Mouse (Mus musculus): ENCODE results near the gene Cep19.

DNA sequence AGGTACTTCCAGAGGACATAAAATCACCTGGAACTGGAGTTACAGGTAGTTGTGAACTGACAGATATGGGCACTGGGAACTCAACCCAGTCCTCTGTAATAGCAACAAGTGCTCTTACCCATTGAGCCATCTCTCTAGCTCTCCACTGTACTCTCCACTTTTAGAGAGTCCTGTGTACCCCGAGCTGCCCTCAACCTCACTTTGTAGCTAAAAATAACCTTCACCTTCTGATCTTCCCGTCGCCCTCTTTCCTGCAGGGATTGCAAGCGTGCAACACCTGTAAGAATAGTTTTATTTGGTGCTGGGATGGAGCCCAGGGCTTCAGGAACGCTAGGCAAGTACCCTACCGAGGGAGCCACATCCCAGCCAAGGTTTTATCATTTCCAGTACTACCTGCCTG, 16.2 kb downstream of the Cep19 start:
- TF ChIP-seq HCFC1 (IDR thresholded peaks at IDR 0.05; ENCODE audit: borderline replicate concordance, insufficient read depth, low read length) (no peak), MAFK (IDR thresholded peaks at IDR 0.05; ENCODE audit: insufficient read depth, low read depth, low read length) (no peak), ZC3H11A (IDR thresholded peaks at IDR 0.05; ENCODE audit: borderline replicate concordance, low read depth, low read length) (no peak)
